Mouse (Mus musculus): Measurements from ENCODE around the gene Tnnt3. TPM values are rescaled to one million over a fixed set of nuclear protein-coding genes. Genes with fewer than 3 reads are reported as not detected.

Gene Tnnt3
- total RNA-seq, 1 experiment from 2014 or later = 0.55 TPM

DNA sequence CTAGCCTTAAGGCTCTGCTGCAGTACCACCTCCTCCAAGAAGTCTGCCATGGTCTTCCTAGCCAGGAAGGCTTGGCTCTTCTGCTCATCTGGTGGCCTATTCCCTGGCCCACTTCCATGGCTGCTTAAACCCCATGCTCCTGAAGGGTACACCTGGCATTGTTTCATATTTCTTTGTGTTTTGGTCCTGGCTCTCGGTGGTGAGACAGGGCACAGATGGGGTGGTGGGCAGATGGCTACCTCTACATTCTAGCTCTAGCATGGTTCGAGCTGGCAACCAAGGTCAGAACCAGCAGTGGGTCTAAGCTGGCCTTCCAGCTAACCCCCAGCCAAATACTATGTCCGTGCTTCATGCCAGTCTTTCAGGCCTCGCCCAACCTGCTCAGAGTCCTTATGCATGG, 25.7 kb upstream of the Tnnt3 start:
- ATAC-seq (replicated peaks in 1 of 2; ENCODE audit: insufficient read depth in 1 of 2, low FRiP score in 2 of 2, low TSS enrichment in 1 of 2, low read depth in 1 of 2, poor library complexity in 2 of 2, severe bottlenecking in 2 of 2) = no peak

DNA sequence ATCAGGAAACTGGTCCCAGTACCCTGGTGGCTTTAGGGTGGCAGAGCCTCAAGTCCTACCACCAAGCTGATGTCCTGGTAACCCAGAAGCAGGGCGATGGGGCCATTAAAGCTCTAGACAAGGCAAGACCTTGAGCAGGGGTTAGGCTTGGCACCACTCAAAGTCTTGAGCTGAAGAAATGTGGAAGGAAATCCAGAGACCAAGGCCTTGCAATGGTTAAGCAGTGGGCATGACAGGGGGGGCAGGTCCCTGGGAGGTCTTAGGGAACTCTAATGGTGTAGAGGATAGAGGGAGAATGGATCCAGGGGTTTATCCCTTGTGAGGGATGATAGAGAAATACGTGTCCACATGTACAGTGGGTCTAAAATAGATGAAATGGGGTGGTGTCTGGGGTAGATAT, 25.2 kb upstream of the Tnnt3 start:
- ATAC-seq (replicated peaks in 1 of 2; ENCODE audit: insufficient read depth in 1 of 2, low FRiP score in 2 of 2, low TSS enrichment in 1 of 2, low read depth in 1 of 2, poor library complexity in 2 of 2, severe bottlenecking in 2 of 2) = no peak

DNA sequence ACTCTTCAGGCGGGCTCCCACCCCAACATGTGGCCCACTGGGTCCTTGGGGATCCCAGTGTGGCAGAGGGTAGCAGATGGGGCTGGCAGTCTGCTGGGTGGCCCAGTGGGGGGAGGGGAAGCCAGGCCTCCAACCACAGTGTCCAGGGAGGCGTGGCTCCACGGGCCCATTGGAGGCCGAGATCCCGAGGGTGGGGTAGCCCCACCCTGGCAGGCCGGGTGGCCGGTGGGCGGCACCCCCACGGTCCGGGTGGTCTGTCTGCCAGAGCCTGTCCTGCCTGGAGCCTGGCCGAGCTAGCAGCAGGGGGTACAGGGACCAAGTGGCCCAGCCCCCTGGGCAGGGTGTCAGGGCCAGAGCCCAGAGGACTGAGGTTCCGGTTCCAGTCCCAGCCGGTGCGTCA, 23.8 kb upstream of the Tnnt3 start:
- ATAC-seq (replicated peaks in 1 of 2; ENCODE audit: insufficient read depth in 1 of 2, low FRiP score in 2 of 2, low TSS enrichment in 1 of 2, low read depth in 1 of 2, poor library complexity in 2 of 2, severe bottlenecking in 2 of 2) = no peak

DNA sequence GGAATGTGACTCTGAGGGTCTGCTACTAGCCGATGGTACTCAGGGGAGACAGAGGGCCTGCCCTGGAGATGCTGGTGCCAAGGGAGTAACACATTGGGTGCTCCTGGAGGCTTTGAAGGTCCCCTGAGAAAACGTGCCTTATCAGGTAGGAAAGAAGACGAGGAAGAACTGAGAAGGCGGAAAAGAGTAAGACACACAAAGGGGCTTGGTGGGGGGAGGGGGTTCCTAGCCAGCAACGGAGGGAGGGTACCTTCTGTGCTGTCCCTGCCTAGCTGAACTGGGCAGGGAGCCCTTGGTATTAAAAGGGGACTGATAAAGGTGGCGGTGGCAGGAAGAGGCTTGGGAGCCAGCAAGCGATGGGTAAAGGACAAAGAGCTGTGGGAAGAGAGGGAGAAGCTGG, 23.0 kb upstream of the Tnnt3 start:
- no peak for ATAC-seq (replicated peaks in 1 of 2; ENCODE audit: insufficient read depth in 1 of 2, low FRiP score in 2 of 2, low TSS enrichment in 1 of 2, low read depth in 1 of 2, poor library complexity in 2 of 2, severe bottlenecking in 2 of 2)

DNA sequence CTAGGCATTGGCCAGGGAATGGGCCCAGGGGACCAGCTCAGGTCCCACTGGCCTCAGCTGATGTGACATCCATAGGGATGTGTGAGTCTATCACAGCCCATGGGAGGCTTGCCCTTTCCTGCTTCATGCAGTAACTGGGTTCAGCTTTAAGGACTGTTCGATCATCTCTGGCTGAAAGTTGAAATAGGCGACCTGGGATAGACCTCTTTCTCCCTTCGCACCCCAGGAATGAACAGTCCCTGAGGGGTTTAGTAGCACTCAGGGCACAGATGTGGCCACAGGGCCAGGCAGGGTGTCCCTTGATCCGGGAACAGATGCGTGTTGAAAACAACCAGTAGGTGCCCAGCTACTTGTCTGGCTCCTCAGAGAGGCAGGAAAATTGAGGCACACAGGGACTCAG, 22.4 kb upstream of the Tnnt3 start:
- no peak for ATAC-seq (replicated peaks in 1 of 2; ENCODE audit: insufficient read depth in 1 of 2, low FRiP score in 2 of 2, low TSS enrichment in 1 of 2, low read depth in 1 of 2, poor library complexity in 2 of 2, severe bottlenecking in 2 of 2)

DNA sequence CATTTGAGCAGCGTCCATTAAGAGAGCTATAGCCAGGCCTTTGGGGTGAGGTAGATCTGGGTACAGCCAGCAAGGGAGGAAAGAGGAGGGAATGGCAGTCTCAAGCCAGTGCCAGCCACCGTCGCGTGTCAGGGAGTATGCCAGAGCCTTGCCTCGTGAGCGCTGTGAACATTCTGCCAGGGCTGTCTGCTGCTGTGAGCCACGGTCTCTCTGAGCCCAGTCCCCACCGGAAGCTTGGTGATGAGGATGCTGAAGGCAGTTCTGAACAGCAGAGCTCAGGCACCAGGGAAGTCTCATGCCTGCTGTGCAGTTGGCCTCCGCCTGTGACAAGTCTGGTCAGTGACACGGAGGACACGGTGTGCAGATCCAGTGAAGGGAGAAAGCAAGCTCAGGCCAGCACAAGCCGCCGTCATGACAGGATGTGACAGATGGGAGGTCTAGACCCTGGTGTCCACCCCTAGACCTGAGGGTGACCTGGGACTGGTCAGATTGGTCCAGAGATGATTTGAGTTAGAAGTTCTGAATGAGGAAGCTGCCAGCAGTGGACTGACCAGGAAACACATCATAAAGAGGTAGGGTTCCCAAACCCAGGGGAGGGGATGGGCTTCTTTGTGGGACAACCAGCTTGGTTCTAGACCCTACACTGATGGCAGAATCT, 21.7 kb upstream of the Tnnt3 start:
- ATAC-seq (replicated peaks in 1 of 2; ENCODE audit: insufficient read depth in 1 of 2, low FRiP score in 2 of 2, low TSS enrichment in 1 of 2, low read depth in 1 of 2, poor library complexity in 2 of 2, severe bottlenecking in 2 of 2) = no peak; a peak in 1 of 4 replicates

DNA sequence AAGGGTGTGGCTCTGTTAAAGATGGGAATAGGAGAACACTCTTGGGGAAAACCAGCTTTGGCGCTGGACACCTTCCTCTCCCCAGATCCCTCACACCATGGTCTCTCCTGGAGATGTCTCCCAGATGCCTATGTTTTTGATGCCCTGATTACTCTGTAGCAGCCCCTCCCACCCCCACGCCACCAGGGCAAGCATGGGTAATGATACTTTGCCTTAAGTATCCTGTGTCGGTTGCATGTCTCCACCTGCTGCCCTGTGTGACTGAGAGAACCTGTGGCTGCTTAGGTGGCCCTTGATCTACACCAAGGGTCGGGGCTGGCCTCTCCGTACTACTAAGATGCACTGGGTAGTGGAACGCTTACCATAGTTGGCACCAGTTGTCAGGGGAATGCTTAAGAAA, 20.6 kb upstream of the Tnnt3 start:
- no peak for ATAC-seq (replicated peaks in 1 of 2; ENCODE audit: insufficient read depth in 1 of 2, low FRiP score in 2 of 2, low TSS enrichment in 1 of 2, low read depth in 1 of 2, poor library complexity in 2 of 2, severe bottlenecking in 2 of 2)

DNA sequence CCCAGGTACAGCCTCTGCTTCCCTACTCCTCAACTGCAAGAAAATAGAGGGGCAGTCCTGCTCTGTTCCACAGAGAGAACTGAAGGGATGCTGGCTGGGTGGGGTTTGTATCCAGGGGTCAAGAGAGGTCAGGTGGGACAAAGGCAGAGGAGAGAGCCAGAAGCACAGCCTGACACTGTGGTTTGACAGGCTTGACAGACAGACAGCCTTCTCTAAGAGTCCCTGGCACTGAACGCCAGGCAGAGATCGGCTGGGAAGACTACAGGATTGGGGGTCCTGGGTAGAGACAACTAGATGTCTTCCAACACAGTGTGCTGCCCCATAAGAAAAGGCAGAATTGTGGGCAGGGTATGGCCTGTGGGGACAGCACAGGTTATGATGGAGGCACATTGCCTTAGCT, 20.1 kb upstream of the Tnnt3 start:
- no peak for ATAC-seq (replicated peaks in 1 of 2; ENCODE audit: insufficient read depth in 1 of 2, low FRiP score in 2 of 2, low TSS enrichment in 1 of 2, low read depth in 1 of 2, poor library complexity in 2 of 2, severe bottlenecking in 2 of 2)

DNA sequence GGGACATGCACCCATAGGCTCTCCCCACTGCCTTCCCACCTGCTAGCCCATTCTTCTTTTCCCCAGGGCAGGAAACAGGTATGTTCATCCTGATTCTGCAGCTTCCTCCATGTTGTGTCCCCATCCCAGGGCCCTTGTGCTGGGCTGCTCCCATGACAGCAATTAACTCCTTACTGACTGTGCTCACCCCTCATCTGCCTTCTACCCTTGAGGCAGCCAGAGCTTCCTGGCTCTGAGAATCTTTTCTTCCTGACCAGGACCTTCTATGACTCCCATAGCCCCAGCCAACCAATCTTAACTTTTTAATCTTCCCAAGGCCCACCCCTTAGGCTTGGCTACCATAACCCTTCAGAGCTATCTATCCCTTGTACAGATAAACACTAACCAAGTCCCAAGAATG, 19.3 kb upstream of the Tnnt3 start:
- ATAC-seq (replicated peaks in 1 of 2; ENCODE audit: insufficient read depth in 1 of 2, low FRiP score in 2 of 2, low TSS enrichment in 1 of 2, low read depth in 1 of 2, poor library complexity in 2 of 2, severe bottlenecking in 2 of 2) = no peak

DNA sequence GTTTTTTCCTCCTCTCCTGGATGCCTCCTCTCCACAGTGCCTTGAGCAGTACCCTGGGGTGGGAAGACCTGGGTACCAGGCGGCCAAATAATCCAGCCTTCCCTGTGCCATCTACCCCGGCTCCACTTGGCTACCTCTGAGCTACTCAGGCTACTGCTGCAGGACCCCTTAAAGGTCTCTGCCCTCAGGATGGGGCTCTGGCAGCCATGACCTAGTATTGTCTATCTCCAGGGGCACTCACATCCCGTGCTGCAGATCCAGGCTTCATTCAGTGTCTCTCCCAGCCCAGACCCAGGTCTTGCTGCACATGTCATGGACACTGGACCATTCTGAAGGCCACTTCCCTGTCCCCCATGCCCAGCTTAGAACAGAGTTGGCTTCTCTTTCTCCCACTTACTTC, 18.8 kb upstream of the Tnnt3 start:
- no peak for ATAC-seq (replicated peaks in 1 of 2; ENCODE audit: insufficient read depth in 1 of 2, low FRiP score in 2 of 2, low TSS enrichment in 1 of 2, low read depth in 1 of 2, poor library complexity in 2 of 2, severe bottlenecking in 2 of 2)

DNA sequence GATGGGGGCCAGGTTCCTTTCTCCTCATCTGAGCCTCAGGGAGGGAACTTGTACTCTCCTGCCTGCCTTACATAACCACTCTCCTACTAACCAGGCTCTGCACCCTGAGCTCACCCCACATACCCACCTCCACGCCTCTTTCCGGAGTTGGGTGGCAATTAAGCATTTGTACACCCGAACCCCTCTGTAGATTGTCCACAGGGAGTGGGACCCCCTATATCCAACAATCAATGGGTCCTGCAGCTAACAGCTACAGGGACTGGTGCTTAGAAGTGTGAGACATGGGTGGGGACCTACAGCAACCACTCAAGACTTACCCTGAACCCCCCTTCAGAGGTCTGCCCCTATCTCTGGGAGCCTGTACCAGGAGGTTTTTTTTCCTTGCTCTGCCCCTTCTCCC, 18.0 kb upstream of the Tnnt3 start:
- ATAC-seq (replicated peaks in 1 of 2; ENCODE audit: insufficient read depth in 1 of 2, low FRiP score in 2 of 2, low TSS enrichment in 1 of 2, low read depth in 1 of 2, poor library complexity in 2 of 2, severe bottlenecking in 2 of 2) = no peak

DNA sequence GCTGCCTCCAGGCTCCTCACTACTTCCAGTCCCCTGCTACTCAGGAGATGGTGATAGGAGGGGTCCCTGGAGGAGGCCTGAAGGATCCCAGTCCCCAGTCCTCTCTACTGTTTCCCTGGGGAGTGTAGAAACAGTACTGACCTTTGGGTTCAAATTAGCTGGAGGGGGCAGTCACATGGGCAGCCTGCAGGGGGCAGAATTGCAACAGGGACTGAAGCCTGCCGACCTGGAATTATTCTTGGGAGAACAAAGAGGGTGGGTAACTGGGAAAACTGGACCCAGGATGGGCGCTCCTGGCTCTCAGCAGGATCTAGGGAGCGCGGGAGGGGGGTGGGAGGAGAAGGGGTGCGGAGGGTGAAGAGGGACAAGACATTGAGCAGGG, 17.5 kb upstream of the Tnnt3 start:
- no peak; a peak in 1 of 4 replicates for ATAC-seq (replicated peaks in 1 of 2; ENCODE audit: insufficient read depth in 1 of 2, low FRiP score in 2 of 2, low TSS enrichment in 1 of 2, low read depth in 1 of 2, poor library complexity in 2 of 2, severe bottlenecking in 2 of 2)

DNA sequence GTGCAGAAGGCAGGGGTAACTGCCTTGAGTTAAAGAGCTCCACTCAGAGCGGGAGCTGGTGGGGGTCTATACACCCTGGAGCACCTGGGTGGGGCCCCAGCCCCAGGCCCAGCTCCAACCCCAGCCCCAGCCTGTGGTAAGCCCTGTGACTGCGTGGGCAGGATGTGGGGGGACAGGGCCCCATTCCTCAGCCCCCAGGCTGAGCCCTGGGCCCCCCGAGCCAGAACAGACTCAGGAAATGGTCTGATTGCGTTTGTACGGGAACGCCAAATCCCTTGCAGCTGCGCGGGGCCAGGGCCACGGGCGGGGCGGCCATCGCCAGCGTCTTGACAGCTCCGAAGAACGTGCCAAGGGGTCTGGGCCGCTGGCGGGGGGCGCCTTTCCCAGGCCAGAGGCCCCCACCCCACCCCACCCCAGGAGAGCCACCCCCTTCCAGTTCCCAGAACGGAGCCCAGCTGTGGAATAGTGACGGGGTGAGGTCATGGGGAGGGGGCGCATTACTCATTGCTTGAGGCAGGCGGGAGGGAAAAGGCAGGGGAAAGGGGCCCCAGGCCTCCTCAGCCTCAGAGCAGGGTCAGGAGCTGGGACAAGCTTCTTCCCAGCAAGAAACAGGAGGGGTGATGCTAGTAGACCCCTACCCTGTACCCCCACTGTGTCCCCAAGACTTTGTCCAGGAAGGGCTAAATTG, 16.9 kb upstream of the Tnnt3 start:
- peak in 1 of 2 experiments; percentile 42; a peak in 2 of 4 replicates for ATAC-seq (replicated peaks in 1 of 2; ENCODE audit: insufficient read depth in 1 of 2, low FRiP score in 2 of 2, low TSS enrichment in 1 of 2, low read depth in 1 of 2, poor library complexity in 2 of 2, severe bottlenecking in 2 of 2)

DNA sequence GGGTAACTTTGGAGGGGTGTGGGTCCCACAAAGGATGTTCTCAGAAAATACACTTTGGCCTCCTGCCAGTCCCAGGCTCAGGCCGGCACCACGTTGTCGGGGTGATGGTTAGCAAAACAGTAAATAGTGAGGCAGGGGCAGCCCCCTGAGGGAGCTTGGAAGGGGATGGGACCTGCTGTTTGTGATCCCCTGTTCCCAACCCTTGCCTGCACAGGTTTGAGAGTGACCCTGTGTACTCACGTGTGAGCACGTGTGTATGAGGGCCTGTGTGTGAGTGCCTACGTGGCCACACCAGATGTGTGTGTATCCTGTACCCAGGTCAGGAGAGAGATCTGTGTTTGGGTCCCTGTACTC, 16.4 kb upstream of the Tnnt3 start:
- no peak for ATAC-seq (replicated peaks in 1 of 2; ENCODE audit: insufficient read depth in 1 of 2, low FRiP score in 2 of 2, low TSS enrichment in 1 of 2, low read depth in 1 of 2, poor library complexity in 2 of 2, severe bottlenecking in 2 of 2)

DNA sequence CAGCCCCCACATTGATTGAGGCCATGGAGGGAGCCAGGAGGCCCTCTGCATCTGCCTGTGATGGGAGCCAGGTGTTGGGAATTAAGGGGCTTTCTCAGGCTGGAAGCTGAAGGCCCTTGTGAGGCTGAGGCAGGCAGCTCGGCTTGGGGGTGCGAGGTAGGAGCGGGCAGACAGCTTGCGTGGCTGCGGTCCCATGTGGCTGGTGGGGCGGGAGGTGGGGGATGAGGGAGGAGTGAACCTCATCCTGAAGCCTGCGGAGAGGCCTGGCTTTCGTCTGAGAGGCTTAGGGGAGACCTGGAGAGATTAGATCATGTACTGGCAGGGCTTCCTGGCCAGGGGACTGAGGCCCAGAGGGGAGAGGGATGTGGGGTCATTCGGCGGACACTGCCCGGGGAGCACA, 15.5 kb upstream of the Tnnt3 start:
- no peak for ATAC-seq (replicated peaks in 1 of 2; ENCODE audit: insufficient read depth in 1 of 2, low FRiP score in 2 of 2, low TSS enrichment in 1 of 2, low read depth in 1 of 2, poor library complexity in 2 of 2, severe bottlenecking in 2 of 2)

DNA sequence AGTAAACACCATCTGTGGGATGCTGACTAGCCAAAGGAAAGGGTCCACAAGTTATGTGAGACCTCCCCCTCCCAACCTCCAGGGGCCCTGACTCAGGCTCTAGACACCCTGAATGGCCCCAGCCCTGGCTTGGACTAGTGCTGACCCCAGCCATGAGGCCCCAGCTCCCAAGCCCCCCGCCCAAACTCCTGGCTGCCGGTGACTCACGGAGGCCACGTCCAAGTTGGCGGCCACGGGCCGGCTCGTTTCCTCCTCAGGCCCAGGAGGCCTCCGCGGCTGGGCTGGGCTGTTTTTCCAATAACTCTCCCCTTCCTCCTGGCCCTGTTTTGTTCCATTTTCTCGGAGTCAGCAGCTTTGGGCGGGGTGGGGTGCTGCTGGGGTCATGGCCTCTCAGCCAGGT, 13.9 kb upstream of the Tnnt3 start:
- no peak for ATAC-seq (replicated peaks in 1 of 2; ENCODE audit: insufficient read depth in 1 of 2, low FRiP score in 2 of 2, low TSS enrichment in 1 of 2, low read depth in 1 of 2, poor library complexity in 2 of 2, severe bottlenecking in 2 of 2)

DNA sequence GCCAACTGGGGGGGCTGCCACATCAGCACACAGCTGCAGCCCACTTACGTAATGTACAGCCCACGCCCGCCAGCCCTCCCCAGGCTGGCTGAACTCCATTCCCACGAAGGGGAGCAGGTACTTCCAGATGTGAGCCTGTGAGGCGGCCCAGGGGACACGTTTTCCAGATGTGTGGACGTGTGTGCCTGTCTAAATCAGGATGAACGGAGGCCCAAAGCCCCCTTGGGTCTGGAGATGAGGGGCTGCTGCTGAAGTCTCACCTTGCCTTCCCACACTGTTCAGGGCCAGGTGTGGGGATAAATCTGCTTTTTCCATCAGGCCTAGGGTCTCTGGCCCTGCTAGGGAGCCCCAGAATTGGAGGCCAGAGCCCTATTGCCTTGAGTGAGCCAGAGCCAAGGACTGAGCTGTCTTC, 11.9 kb upstream of the Tnnt3 start:
- ATAC-seq (replicated peaks in 1 of 2; ENCODE audit: insufficient read depth in 1 of 2, low FRiP score in 2 of 2, low TSS enrichment in 1 of 2, low read depth in 1 of 2, poor library complexity in 2 of 2, severe bottlenecking in 2 of 2) = no peak

DNA sequence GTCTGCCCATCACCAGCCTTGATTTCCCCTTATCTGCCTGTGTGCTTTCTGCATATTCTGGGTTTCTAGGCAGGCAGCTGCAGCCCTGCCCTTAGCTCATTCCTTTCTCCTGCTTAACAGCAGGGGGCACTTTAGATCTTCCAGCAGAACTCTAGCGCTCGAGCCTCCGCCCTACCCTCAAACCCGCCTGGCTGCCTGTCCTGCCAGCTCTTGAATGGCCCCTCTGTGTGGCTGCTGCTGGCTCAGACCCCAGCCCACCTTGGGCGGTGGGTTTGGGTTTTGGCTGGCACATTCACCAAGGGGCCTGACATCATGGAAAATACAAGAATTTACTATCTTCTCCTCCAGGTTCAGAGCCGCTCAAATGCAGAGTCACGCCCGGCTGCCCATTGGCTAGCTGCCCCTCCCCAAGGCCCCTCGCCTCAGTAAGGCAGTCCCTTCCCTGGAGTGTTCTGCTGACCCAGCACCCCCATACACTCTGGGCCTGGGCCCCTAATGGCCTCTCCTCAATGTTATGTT, 11.2 kb upstream of the Tnnt3 start:
- ATAC-seq (replicated peaks in 1 of 2; ENCODE audit: insufficient read depth in 1 of 2, low FRiP score in 2 of 2, low TSS enrichment in 1 of 2, low read depth in 1 of 2, poor library complexity in 2 of 2, severe bottlenecking in 2 of 2) = no peak

DNA sequence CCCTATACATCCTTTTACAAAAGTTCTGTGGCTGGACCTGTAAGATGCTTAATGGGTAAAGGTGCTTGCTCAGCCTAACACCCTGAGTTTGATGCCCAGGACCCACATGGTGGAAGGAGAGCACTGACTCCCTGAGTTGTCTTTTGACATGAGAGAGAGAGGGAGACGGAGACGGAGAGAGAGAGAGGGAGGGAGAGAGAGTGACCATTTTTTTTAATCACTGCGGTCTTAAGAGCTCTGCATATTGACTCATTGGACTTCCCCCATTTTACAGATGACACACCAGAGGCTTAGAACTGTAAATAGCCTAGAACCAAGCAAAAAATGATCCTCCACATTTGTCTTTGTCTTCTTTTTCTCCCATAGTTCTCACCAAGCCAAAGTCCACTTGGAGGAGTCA, 10.6 kb upstream of the Tnnt3 start:
- no peak for ATAC-seq (replicated peaks in 1 of 2; ENCODE audit: insufficient read depth in 1 of 2, low FRiP score in 2 of 2, low TSS enrichment in 1 of 2, low read depth in 1 of 2, poor library complexity in 2 of 2, severe bottlenecking in 2 of 2)

All from hematopoietic stem cell, adult 5-6 weeks (primary cell).